Mouse (Mus musculus) bone marrow macrophage, adult 2 months (primary cell): Measurements from ENCODE around the gene Arid4a.

Source experiments
- CTCF ChIP-seq: IDR thresholded peaks from 2 replicates; pipeline ENCODE4 v1.5.1; 2012; ENCODE audit warnings: low read depth, mild to moderate bottlenecking, low read length, moderate library complexity
- POLR2A ChIP-seq: IDR thresholded peaks from 2 replicates; pipeline ENCODE4 v1.6.1; 2012; ENCODE audit warnings: mild to moderate bottlenecking, low read depth, low read length, borderline replicate concordance

GRCm38 (mm10) chr12:71006141-71006540 lies 9.6 kb upstream of the Arid4a start:
- TF ChIP-seq CTCF (no peak), POLR2A (no peak)
